Mouse (Mus musculus) limb, embryonic 13.5 days (tissue): Measurements from ENCODE around the gene Clrn2. TPM values are rescaled to one million over a fixed set of nuclear protein-coding genes. Genes with fewer than 3 reads are reported as not detected.
"Not testable (repeated sequence)": the region's sequence is repeated elsewhere in the genome, so short reads cannot be mapped to it uniquely, and the experiment has no call there.

Experiments used
- ATAC-seq: fragments of 200-750 bp; cut with Nextera tagmentation; 2 replicates; pipeline ENCODE4 v1.8.0; 2017; ENCODE audit warnings: low read depth, moderate number of reproducible peaks, moderate TSS enrichment; ENCODE audit not compliant: low FRiP score
- H3K27ac ChIP-seq: fragments of 300-500 bp; sonication (generic); 2 replicates; pipeline ENCODE4 v1.5.1; 2015; ENCODE audit warnings: inconsistent platforms, mild to moderate bottlenecking, moderate library complexity
- H3K27me3 ChIP-seq: fragments of 300-500 bp; sonication (generic); 2 replicates; pipeline ENCODE4 v1.6.1; 2015; ENCODE audit warnings: mild to moderate bottlenecking, inconsistent platforms
- H3K36me3 ChIP-seq: fragments of 300-500 bp; sonication (generic); 2 replicates; pipeline ENCODE4 v1.6.1; 2015; ENCODE audit warnings: inconsistent platforms, mild to moderate bottlenecking, moderate library complexity
- H3K4me1 ChIP-seq: fragments of 300-500 bp; sonication (generic); 2 replicates; pipeline ENCODE4 v1.6.1; 2015; ENCODE audit warnings: inconsistent platforms
- H3K4me2 ChIP-seq: fragments of 300-500 bp; sonication (generic); replicated peaks from 2 replicates; pipeline ENCODE4 v1.6.1; 2015; ENCODE audit warnings: inconsistent platforms, mild to moderate bottlenecking, moderate library complexity
- H3K4me3 ChIP-seq: fragments of 300-500 bp; sonication (generic); 2 replicates; pipeline ENCODE4 v1.5.1; 2015; ENCODE audit warnings: moderate library complexity, mild to moderate bottlenecking, inconsistent platforms
- H3K9ac ChIP-seq: fragments of 300-500 bp; sonication (generic); 2 replicates; pipeline ENCODE4 v1.6.1; 2015; ENCODE audit warnings: mild to moderate bottlenecking, inconsistent platforms
- H3K9me3 ChIP-seq: fragments of 300-500 bp; sonication (generic); 2 replicates; pipeline ENCODE4 v1.6.1; 2016; ENCODE audit warnings: inconsistent platforms
- WGBS: fragments of 180-500 bp; shearing (Covaris S2); methylation state at CpG from one replicate; pipeline ENCODE4 v1.1.7; 2015; 5-methylcytosine and 5-hydroxymethylcytosine counted together
- polyA plus RNA-seq: library from polyadenylated mRNA; unstranded; fragments of >200 nt; fragmentation: Nextera tagmentation; extraction: Ambion mirVana; gene quantifications from 2 replicates; pipeline ENCODE4 v1.2.1, GENCODE M21; 2015

The Clrn2 gene
- polyA plus RNA-seq = not detected in 2 replicates

- Histone ChIP-seq H3K9ac (no peak within 1 kb of the TSS), H3K4me1 (peaks cover 10% of the 10 kb centered on the region), H3K9me3 (no peaks in the 10 kb centered on the region), H3K4me2 (no peak within 1 kb of the TSS), H3K4me3 (no peak within 1 kb of the TSS), H3K36me3 (no peaks in the 10 kb centered on the region), H3K27ac (no peak within 1 kb of the TSS), H3K27me3 (no peaks in the 10 kb centered on the region)
- no peak for ATAC-seq
- WGBS = 70% methylated on average over 6 of the region's 6 CpGs
These were observed at the start of gene Clrn2 for GRCm38 (mm10) chr5:45453451-45453850. Gene Clrn2 (plus strand): TSS chr5:45453751.

DNA sequence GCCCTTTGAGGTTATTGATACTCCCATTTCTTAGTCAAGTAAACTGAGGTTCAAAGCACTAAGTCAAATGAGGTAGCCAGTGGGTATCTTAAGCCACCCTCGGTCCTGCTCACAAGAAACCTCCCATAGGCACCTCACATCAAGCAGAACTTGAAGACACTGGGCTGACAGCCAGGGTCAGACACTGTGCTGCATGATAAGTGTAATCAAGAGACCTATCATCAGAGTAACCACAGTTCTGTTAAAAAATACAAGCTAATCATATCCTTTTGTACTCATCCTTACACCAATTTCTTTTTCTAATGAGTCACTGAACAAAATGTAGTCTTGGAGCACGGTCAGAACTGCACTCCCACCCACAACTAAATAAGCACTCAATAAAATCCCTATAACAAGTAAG, 47.4 kb upstream of the Clrn2 start:
- Histone ChIP-seq H3K4me3 (no peak overlapping the region), H3K27ac (no peak overlapping the region), H3K9me3 (no peaks in the 10 kb centered on the region), H3K27me3 (peaks cover 5% of the 10 kb centered on the region; the same call in 1 of the 2 replicates), H3K4me2 (no peak overlapping the region), H3K9ac (no peak overlapping the region), H3K4me1 (no peaks in the 10 kb centered on the region), H3K36me3 (no peaks in the 10 kb centered on the region)
- ATAC-seq = no peak
- 68% methylated on average over 2 of the region's 2 CpGs for WGBS

DNA sequence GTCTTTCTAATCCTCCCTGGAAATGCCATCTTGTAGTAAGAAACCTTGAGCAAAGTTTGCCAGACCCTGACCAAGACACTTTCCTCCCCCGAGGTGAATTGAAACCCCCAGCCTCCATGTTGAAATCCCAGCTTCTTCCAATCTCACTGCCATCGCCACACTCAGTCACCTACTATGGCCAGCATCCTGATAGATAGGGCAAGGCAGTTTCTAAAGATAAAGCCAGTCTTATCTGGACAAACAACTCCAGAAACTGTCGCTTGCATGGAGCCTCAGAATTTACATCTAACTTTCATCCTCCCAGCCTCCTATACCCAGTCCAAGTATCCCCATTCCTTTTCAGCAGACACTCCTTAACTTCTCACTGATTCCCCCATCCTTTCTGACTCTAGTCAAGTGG, 37.1 kb upstream of the Clrn2 start:
- H3K27ac ChIP-seq = no peak overlapping the region
- no peak overlapping the region for H3K4me3 ChIP-seq
- no peak for ATAC-seq
- no peak overlapping the region for H3K9ac ChIP-seq
- no peak overlapping the region for H3K4me2 ChIP-seq
- H3K36me3 ChIP-seq = no peaks in the 10 kb centered on the region
- no peaks in the 10 kb centered on the region for H3K4me1 ChIP-seq
- no peaks in the 10 kb centered on the region for H3K27me3 ChIP-seq
- WGBS = 91% methylated on average over 3 of the region's 3 CpGs
- no peaks in the 10 kb centered on the region for H3K9me3 ChIP-seq

DNA sequence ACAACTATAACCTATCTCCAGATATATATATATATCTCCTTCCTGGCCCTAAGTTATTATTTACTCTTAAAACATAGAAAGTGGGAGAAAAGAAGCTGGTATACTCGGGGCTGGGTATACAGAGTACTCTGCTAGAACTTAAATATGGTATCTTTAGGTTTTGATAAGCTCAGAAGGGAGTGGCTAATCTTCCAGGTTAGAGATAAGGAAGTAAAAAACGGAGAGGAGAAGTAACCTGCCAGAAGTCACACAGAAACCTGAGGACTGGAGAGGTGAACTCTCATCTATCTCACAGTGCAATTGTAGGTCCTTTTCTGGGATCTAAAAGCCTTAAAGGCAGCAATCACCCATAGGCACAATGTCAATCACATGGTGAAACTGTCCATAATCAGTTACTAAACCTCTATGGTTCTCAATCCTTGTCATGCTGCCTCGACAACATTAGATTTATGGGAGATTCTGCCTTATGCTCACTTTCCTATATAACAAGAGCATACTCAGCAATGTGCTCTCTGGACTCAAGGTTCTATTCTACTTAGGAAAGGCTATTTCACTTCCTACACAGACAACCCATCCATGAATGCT, 35.6 kb upstream of the Clrn2 start:
- Histone ChIP-seq H3K4me2 (no peak overlapping the region), H3K36me3 (no peaks in the 10 kb centered on the region), H3K27ac (no peak overlapping the region), H3K4me1 (peaks cover 8% of the 10 kb centered on the region; the same call in 1 of the 2 replicates), H3K9me3 (no peaks in the 10 kb centered on the region), H3K9ac (no peak overlapping the region), H3K27me3 (no peaks in the 10 kb centered on the region), H3K4me3 (no peak overlapping the region)
- ATAC-seq = no peak
- WGBS = 82% methylated on average over 3 of the region's 3 CpGs

DNA sequence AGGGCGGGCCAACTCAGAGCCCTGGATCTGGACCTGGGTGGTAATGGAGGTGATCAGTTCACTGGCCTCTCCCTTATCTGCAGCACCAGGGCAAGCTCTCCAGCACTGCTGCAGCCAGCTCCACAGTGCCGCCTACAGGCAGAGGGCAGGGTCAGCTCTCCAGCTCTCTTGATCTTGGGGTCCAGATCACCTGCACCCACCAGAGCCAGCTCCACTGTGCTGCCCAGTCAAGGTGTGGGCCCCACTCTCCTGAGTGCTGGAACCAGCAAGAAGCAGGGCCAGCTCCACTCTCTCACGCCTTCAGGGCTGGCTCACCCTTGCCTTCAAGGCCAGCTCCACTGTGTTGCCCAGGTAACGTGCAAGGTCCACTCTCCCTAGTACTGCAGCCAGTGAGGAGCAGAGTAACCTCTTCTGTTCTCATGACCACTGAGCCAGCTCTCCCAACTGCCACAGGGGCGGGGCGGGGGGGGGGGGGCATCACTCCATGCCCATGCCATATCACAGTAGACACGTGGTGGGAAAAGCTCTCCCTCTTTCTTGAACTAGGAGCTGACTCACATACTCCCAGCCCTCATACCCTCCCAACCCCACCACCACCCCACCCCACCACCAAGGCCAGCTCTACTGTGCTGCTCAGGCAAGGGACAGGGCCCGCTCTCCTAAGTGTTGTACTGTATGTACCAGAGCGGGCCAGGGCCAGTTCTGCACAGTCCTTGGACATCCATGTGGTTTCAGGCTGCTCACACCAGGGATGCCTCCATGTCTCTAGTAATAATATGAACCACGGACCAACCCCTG, 33.5 kb upstream of the Clrn2 start:
- H3K4me1 ChIP-seq = peaks cover 8% of the 10 kb centered on the region; the same call in 1 of the 2 replicates
- ATAC-seq = no peak

GRCm38 (mm10) chr5:45421881-45422844, 31.4 kb upstream of the Clrn2 start:
- H3K36me3 ChIP-seq = peaks cover 3% of the 10 kb centered on the region; the same call in 1 of the 2 replicates
- H3K4me1 ChIP-seq = peaks cover 8% of the 10 kb centered on the region; the same call in 1 of the 2 replicates
- no peak overlapping the region for H3K27ac ChIP-seq
- H3K9me3 ChIP-seq = peaks cover 3% of the 10 kb centered on the region; the same call in 1 of the 2 replicates
- H3K9ac ChIP-seq = no peak overlapping the region
- H3K4me3 ChIP-seq = no peak overlapping the region
- no peak overlapping the region for H3K4me2 ChIP-seq
- no peak for ATAC-seq
- WGBS = 54% methylated on average over 12 of the region's 12 CpGs
- no peaks in the 10 kb centered on the region for H3K27me3 ChIP-seq

More for the DNA sequence above, 33.5 kb upstream of the Clrn2 start:
- no peaks in the 10 kb centered on the region for H3K36me3 ChIP-seq
- H3K4me2 ChIP-seq = no peak overlapping the region
- H3K27me3 ChIP-seq = no peaks in the 10 kb centered on the region
- no peak overlapping the region for H3K9ac ChIP-seq
- H3K4me3 ChIP-seq = no peak overlapping the region
- WGBS = 79% methylated on average over 10 of the region's 10 CpGs
- no peaks in the 10 kb centered on the region for H3K9me3 ChIP-seq
- H3K27ac ChIP-seq = no peak overlapping the region

GRCm38 (mm10) chr5:45424021-45424886, 29.3 kb upstream of the Clrn2 start:
- H3K4me2 ChIP-seq = no peak overlapping the region
- ATAC-seq = peak; percentile 72; the same call in 1 of the 2 replicates
- 37% methylated on average over 8 of the region's 8 CpGs for WGBS

DNA sequence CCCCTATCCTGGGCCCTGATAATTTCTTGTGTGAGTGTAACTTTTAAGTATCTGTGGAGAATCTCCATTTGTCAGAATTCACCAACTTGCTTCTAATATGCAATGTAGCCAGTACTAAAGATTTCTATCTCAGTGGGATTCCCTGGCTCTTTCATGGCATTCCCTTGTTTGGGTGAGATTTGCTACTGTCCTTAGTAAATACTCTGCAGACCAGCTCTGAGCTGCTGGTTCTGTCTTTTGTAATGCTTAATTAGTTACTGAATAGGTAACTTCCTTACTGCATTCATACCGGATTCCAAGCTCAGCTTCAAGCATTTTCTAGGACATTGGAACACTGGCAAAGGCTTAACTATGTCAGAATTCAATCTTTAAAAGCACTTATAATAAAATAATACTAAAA, 27.8 kb upstream of the Clrn2 start:
- not testable (repeated sequence) for H3K4me2 ChIP-seq, H3K27ac ChIP-seq, H3K36me3 ChIP-seq, ATAC-seq, H3K27me3 ChIP-seq, H3K9me3 ChIP-seq, H3K4me1 ChIP-seq, H3K4me3 ChIP-seq, H3K9ac ChIP-seq
- 65% methylated on average over 1 of the region's 1 CpGs for WGBS

More at GRCm38 (mm10) chr5:45424021-45424886, 29.3 kb upstream of the Clrn2 start:
- H3K4me1 ChIP-seq = peaks cover 8% of the 10 kb centered on the region; the same call in 1 of the 2 replicates
- H3K9ac ChIP-seq = no peak overlapping the region
- H3K4me3 ChIP-seq = no peak overlapping the region
- H3K27ac ChIP-seq = no peak overlapping the region
- H3K27me3 ChIP-seq = no peaks in the 10 kb centered on the region
- peaks cover 3% of the 10 kb centered on the region; the same call in 1 of the 2 replicates for H3K9me3 ChIP-seq
- H3K36me3 ChIP-seq = peaks cover 3% of the 10 kb centered on the region; the same call in 1 of the 2 replicates

DNA sequence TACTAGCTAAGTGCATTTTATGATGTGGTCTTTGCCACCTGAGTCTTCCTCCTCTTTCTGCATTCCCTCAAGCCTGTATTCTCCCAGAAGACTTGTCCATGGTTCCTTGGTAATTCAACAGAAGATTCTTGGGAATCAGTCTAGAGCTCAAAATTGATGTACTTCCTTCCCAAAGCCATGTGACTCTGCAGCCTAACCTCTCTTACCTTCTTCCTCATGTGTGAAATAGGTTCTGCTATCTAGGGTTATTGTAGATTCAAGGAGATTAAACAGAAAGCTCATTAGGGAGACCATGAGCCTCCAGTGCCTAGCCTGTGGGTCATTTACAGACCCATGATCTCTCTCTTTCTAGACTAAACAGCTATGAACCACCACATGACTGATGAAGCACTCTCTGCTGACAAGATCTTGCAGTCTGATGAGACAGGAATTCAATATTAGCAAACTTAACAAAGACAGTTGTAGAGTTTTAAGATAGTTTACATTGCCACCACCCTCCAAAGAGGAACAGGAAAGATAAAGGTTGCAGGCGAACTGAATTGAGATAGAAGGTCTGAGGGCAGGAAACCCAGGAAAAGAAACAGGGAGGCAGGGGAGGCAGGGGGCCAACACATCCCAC, 27.0 kb upstream of the Clrn2 start:
- no peak for ATAC-seq

DNA sequence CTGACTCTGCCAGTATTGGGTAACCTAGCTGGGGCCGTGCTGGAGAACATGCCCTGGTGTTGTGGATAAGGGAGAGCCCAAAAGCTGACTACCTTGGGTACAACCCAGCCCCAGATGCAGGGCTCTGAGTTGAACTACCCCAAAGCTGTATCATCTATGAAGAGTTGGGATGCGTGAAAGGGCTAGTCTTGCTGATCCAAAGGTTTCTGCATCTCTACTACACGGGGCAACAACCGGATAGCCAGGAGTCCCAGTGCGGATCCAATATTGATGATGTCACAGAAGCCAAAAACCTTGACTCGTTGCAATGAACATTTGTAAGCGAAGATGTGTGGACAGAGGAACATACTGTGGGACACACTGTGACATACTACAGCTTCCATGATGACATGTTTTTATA, 25.7 kb upstream of the Clrn2 start:
- WGBS = 95% methylated on average over 7 of the region's 7 CpGs
- H3K4me3 ChIP-seq = no peak overlapping the region
- ATAC-seq = no peak

More for the DNA sequence above, 27.0 kb upstream of the Clrn2 start:
- H3K4me1 ChIP-seq = peaks cover 8% of the 10 kb centered on the region; the same call in 1 of the 2 replicates
- peaks cover 3% of the 10 kb centered on the region; the same call in 1 of the 2 replicates for H3K36me3 ChIP-seq
- H3K27me3 ChIP-seq = no peaks in the 10 kb centered on the region
- no peak overlapping the region for H3K27ac ChIP-seq
- no peak overlapping the region for H3K4me2 ChIP-seq
- H3K4me3 ChIP-seq = no peak overlapping the region
- no peak overlapping the region for H3K9ac ChIP-seq
- H3K9me3 ChIP-seq = peaks cover 3% of the 10 kb centered on the region; the same call in 1 of the 2 replicates
- 65% methylated on average over 1 of the region's 1 CpGs for WGBS

More for the DNA sequence above, 25.7 kb upstream of the Clrn2 start:
- Histone ChIP-seq H3K4me2 (no peak overlapping the region), H3K36me3 (peaks cover 12% of the 10 kb centered on the region), H3K9me3 (peaks cover 3% of the 10 kb centered on the region; the same call in 1 of the 2 replicates), H3K4me1 (no peaks in the 10 kb centered on the region), H3K27me3 (no peaks in the 10 kb centered on the region), H3K9ac (no peak overlapping the region), H3K27ac (no peak overlapping the region)
